In genomic region chr4:108999999-109000950, GRCm38 (mm10) we compare ENCODE assay signal across 8 mouse cellular contexts. TPM values are rescaled to one million over a fixed set of nuclear protein-coding genes. Genes with fewer than 3 reads are reported as not detected.
DNase-seq lines count a peak whose midpoint lies in the region; ATAC-seq lines count a peak whose summit lies in the region.

TSS of gene Nrd1 (plus strand) at chr4:109000655.

- H3K27me3 ChIP-seq in hindbrain, embryonic 12.5 days, result no peaks in the 10 kb centered on the region

- H3K4me3 ChIP-seq in hindbrain, embryonic 12.5 days, result peak within 1 kb of the TSS; percentile 90

- H3K27ac ChIP-seq in hindbrain, embryonic 12.5 days, result peak within 1 kb of the TSS; percentile 86

- H3K4me1 ChIP-seq in hindbrain, embryonic 12.5 days, result peaks cover 17% of the 10 kb centered on the region

- peak within 1 kb of the TSS; percentile 91 for H3K4me2 ChIP-seq in hindbrain, embryonic 12.5 days (replicated peaks)

- ATAC-seq in hindbrain, embryonic 12.5 days (ENCODE audit: low FRiP score), result peak; percentile 100

- peak within 1 kb of the TSS; percentile 87 for H3K9ac ChIP-seq in hindbrain, embryonic 12.5 days

- under 1% methylated on average over 58 of the region's 58 CpGs for WGBS in hindbrain, embryonic 12.5 days

- peak; percentile 100 for DNase-seq in NIH3T3 (ENCODE audit: low read depth)
- peak; percentile 99 for DNase-seq in cerebellum, postnatal 10 days
- peak; percentile 98 for DNase-seq in frontal cortex, postnatal 10 days (ENCODE audit: low spot score in 2 of 2)
- DNase-seq in layer of hippocampus, postnatal 14 days (ENCODE audit: low spot score in 2 of 2), result peak; percentile 99 to 100
- DNase-seq in lung, postnatal 14 days, result peak; percentile 99
- DNase-seq in retina, adult 2 months (ENCODE audit: low read depth, low spot score), result peak; percentile 97
- peak; percentile 98 to 99 for DNase-seq in thymus, postnatal 36 days

- H3K9me3 ChIP-seq in hindbrain, embryonic 12.5 days (replicated peaks), result no peaks in the 10 kb centered on the region

- H3K36me3 ChIP-seq in hindbrain, embryonic 12.5 days, result peaks cover 9% of the 10 kb centered on the region

RNA-seq across cellular contexts. Expression of gene Nrd1, which starts in this region (rescaled TPM):
- 113 and 120 TPM in 2 replicates for polyA plus RNA-seq in hindbrain, embryonic 12.5 days (2016; fragmentation: Nextera tagmentation; extraction: Ambion mirVana)
- total RNA-seq in layer of hippocampus, postnatal 14 days (2021), result 100 to 1,000 TPM; 132 to 135 TPM

Comparison
In these comparisons a context has a peak if more than half of its experiments do, and no peak if none do; other contexts are left out.
1. Peak in every context shown above with its lines: DNase-seq, ATAC-seq, H3K4me3 ChIP-seq and H3K27ac ChIP-seq.